Mouse (Mus musculus) macrophage (primary cell): ENCODE data around the gene Dennd4a. TPM values are rescaled to one million over a fixed set of nuclear protein-coding genes. Genes with fewer than 3 reads are reported as not detected.
"Not testable (repeated sequence)": the region's sequence is repeated elsewhere in the genome, so short reads cannot be mapped to it uniquely, and the experiment has no call there.

Experiments
- H3K27ac ChIP-seq: fragments of 350-480 bp; formaldehyde crosslinking; 2 replicates; pipeline ENCODE4 v1.9.0; 2021
- H3K36me3 ChIP-seq: fragments of 350-480 bp; formaldehyde crosslinking; 2 replicates; pipeline ENCODE4 v1.9.0; 2021; ENCODE audit errors: inconsistent target
- H3K4me3 ChIP-seq: fragments of 350-480 bp; formaldehyde crosslinking; 2 replicates; pipeline ENCODE4 v1.9.0; 2021; ENCODE audit errors: inconsistent target
- H3K79me2 ChIP-seq: fragments of 350-480 bp; formaldehyde crosslinking; 2 replicates; pipeline ENCODE4 v1.9.0; 2021; ENCODE audit errors: inconsistent target
- WGBS: methylation state at CpG from one replicate; pipeline ENCODE4 v1.1.7; 2026; ENCODE audit warnings: inconsistent platforms; ENCODE audit not compliant: missing documents; 5-methylcytosine and 5-hydroxymethylcytosine counted together
- polyA plus RNA-seq: library from polyadenylated mRNA; stranded (reverse); fragments of 250-400 nt; gene quantifications from 3 replicates; pipeline ENCODE4 v1.2.4, GENCODE M21; 2018; ENCODE audit warnings: inconsistent platforms

Dennd4a gene
- polyA plus RNA-seq, 1 experiment from 2014 or later: 5.1 TPM

DNA sequence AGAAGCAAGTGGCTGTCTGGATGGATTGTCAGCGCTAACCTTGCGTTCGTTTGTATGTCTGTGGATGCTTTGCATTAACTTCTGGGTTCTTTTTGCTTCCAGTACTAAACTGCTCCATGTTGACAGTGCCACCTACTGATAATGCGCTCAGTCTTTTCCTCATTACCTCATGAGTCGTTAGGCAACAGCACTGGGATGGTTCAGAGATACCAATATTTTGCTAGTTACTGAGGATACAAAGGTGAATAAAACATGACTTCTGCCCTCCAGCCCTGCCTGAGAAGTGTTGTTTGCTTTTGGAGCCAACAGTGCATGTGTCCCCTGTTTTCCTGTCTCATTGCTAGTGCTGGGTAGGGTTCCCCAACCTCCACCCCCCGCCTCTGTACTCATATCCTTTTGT is 3.1 kb downstream of the Dennd4a start:
- Histone ChIP-seq H3K36me3 (no peaks in the 10 kb centered on the region), H3K27ac (no peak overlapping the region), H3K4me3 (no peak overlapping the region), H3K79me2 (peaks cover 73% of the 10 kb centered on the region)
- 91% methylated on average over 6 of the region's 6 CpGs for WGBS

GRCm38 (mm10) chr9:64819686-64820085 is 8.5 kb downstream of the Dennd4a start:
- WGBS: 100% methylated on average over 2 of the region's 4 CpGs
- H3K4me3 ChIP-seq, H3K27ac ChIP-seq, H3K36me3 ChIP-seq: not testable (repeated sequence)
- H3K79me2 ChIP-seq: peaks cover 84% of the 10 kb centered on the region

DNA sequence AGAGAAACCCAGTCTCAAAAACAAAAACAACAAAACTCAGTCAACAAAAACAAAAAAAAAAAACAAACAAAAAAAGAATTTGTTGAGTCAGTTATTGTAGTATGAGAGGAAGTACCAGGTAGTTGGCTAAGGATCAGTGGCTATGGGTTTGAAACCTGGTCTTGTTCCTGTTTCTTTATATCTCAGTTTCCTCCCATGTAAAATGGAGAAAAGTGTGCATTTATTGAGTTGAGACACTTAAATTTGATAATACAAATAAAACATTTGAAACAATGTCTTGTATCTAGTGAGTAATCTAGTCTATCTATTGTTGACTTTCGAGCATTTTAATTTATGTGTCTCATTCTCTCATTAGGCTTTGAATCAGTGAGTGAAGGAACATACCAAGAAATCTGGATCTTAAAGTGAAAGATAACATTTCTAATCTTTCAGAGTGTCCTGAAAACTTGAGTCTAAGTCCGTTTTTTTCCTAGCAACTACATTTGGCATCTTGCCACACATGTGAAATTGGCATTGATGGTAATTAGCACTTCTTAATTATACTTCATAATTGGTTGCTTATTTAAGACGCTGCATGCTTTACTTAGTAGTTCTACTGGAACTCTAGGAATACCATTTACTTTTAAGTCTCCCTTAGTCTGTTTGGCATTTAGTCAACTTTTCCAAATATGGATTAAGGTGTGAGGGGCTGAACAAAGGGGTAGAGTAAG is 9.1 kb downstream of the Dennd4a start:
- WGBS: 91% methylated on average over 3 of the region's 3 CpGs
- Histone ChIP-seq H3K36me3 (no peaks in the 10 kb centered on the region), H3K4me3 (no peak overlapping the region), H3K79me2 (peaks cover 81% of the 10 kb centered on the region), H3K27ac (no peak overlapping the region)

DNA sequence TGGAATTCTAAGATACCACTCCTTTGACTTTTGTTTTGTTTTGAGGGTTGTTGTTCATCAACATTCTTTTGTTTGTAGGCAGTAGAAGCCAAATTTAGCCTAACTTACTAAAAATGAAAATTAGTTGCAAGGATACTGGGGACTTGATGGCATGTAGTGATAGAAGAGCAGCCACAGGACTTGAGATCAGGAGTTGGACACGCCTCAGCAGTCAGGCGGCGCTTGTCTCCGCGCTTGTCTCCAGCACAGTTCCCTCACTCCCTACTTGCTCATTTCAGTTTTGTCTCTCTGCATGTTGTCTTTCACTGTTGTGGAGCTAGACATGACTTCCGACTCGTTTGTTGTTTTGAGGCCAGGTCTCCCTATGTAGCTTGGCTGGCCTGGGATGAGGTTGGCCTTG is 11.1 kb downstream of the Dennd4a start:
- no peak overlapping the region for H3K27ac ChIP-seq
- no peak overlapping the region for H3K4me3 ChIP-seq
- 100% methylated on average over 7 of the region's 7 CpGs for WGBS
- H3K79me2 ChIP-seq: peaks cover 81% of the 10 kb centered on the region; the same call in 1 of the 2 replicates
- no peaks in the 10 kb centered on the region for H3K36me3 ChIP-seq

- Histone ChIP-seq H3K79me2 (peaks cover 79% of the 10 kb centered on the region; the same call in 1 of the 2 replicates), H3K36me3 (no peaks in the 10 kb centered on the region), H3K4me3 (no peak overlapping the region), H3K27ac (no peak overlapping the region)
- 31% methylated on average over 5 of the region's 5 CpGs for WGBS
Measured at GRCm38 (mm10) chr9:64824389-64825008, 13.4 kb downstream of the Dennd4a start.

GRCm38 (mm10) chr9:64830092-64830618 is 19.0 kb downstream of the Dennd4a start:
- no peak overlapping the region for H3K4me3 ChIP-seq
- H3K27ac ChIP-seq: peak overlapping the region; percentile 24
- WGBS: 0% methylated on average over 6 of the region's 6 CpGs
- peaks cover 52% of the 10 kb centered on the region; the same call in 1 of the 2 replicates for H3K79me2 ChIP-seq
- no peaks in the 10 kb centered on the region for H3K36me3 ChIP-seq

DNA sequence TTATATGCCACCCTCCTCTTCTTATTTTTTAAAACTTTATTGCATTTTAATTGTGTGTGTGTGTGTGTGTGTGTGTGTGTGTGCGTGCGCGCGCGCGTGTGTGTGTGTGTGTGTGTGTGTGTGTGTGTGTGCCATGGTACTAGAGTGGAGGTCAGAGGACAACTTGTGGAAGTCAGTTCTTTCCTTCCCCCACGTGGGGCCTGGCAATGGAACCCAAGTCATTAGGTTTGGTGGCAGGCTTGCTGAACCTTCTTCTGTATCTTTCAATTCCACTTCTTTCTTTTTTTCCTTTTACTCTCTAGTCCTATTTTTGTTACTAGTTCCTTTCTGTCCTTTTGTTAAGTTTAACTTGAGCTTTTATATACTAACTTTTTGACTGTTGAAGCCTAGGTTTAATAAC is 19.5 kb downstream of the Dennd4a start:
- H3K27ac ChIP-seq: 0 out of 2 replicates have a peak overlapping the region, but pooled peaks have one; percentile 24
- no peak overlapping the region for H3K4me3 ChIP-seq
- no peaks in the 10 kb centered on the region for H3K36me3 ChIP-seq
- H3K79me2 ChIP-seq: peaks cover 48% of the 10 kb centered on the region; the same call in 1 of the 2 replicates
- 52% methylated on average over 3 of the region's 7 CpGs for WGBS

DNA sequence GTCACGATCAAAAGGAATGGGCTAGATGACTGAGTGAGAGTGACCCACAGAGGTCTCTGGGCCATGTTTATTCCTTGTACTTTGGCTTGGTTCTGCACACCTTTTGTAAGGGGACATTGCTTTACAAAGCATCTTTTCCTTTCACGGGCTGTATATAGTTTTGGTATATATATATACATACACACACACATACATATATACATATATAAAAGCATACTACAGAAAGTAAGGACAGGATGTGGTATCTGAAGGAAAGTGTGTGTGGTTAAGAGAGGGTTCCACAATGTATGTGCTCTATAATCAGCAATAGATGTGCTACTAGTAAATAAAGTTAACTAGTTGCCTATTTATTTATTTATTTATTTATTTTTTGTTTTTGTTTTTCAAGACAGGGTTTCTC is 20.6 kb downstream of the Dennd4a start:
- H3K4me3 ChIP-seq: no peak overlapping the region
- no peak overlapping the region for H3K27ac ChIP-seq
- WGBS: 100% methylated on average over 2 of the region's 2 CpGs
- peaks cover 7% of the 10 kb centered on the region; the same call in 1 of the 2 replicates for H3K36me3 ChIP-seq
- H3K79me2 ChIP-seq: peaks cover 36% of the 10 kb centered on the region; the same call in 1 of the 2 replicates

DNA sequence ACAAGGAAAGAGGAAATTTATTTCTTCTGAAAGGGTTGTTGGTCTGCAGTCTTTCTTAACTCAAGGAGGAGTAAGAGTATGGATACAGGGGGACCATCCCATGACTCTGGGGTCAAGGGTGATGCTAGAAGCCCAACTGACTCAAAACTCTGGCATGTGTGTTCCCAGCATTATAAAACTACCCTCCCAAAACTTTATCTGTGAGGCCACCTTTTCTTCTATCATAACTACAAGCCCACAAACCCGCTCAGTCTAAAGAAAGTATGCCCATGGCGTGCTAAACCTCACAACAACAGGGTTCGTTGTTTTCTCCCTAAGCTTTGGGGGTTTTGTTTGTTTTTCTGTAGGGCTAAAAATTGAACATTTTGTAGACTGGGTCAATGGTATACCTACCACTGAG is 23.3 kb downstream of the Dennd4a start:
- H3K36me3 ChIP-seq: peaks cover 7% of the 10 kb centered on the region; the same call in 1 of the 2 replicates
- peaks cover 11% of the 10 kb centered on the region; the same call in 1 of the 2 replicates for H3K79me2 ChIP-seq
- no peak overlapping the region for H3K27ac ChIP-seq
- H3K4me3 ChIP-seq: no peak overlapping the region
- WGBS: 96% methylated on average over 3 of the region's 3 CpGs

DNA sequence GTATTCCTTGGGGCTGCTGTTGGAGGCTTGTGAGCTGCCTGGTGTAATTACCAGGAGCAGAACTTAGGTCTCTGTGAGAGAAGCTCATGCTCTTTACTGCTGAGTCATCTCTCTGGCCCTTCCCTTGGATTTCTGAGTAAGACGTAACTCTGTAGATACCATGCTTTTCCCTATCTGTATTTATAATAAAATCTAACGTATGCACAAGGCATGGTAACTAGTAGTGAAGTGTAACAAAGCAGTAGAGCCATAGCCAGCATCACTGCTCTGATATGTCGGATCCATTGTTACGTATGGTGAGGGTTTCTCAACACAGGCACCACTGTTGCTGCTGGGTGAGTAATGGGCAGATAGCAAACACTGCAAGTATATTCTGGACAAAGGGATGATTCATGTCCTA is 34.2 kb downstream of the Dennd4a start:
- H3K36me3 ChIP-seq: no peaks in the 10 kb centered on the region
- H3K27ac ChIP-seq: no peak overlapping the region
- no peaks in the 10 kb centered on the region for H3K79me2 ChIP-seq
- WGBS: 91% methylated on average over 4 of the region's 4 CpGs
- no peak overlapping the region for H3K4me3 ChIP-seq

- Histone ChIP-seq H3K27ac (no peak overlapping the region), H3K4me3 (no peak overlapping the region), H3K36me3 (0 out of 2 replicates have a peak, but pooled peaks cover 4% of the 10 kb centered on the region), H3K79me2 (no peaks in the 10 kb centered on the region)
- whole genome bisulfite sequencing: 100% methylated on average over 1 of the region's 1 CpGs
Measured at GRCm38 (mm10) chr9:64849548-64849947, 38.4 kb downstream of the Dennd4a start.

- no peak overlapping the region for H3K4me3 ChIP-seq
- H3K79me2 ChIP-seq: no peaks in the 10 kb centered on the region
- H3K36me3 ChIP-seq: peaks cover 6% of the 10 kb centered on the region; the same call in 1 of the 2 replicates
- no peak overlapping the region for H3K27ac ChIP-seq
Measured at GRCm38 (mm10) chr9:64860083-64860482, 48.9 kb downstream of the Dennd4a start.

- WGBS: 96% methylated on average over 2 of the region's 2 CpGs
- no peak overlapping the region for H3K27ac ChIP-seq
- H3K79me2 ChIP-seq: no peaks in the 10 kb centered on the region
- peaks cover 6% of the 10 kb centered on the region; the same call in 1 of the 2 replicates for H3K36me3 ChIP-seq
- no peak overlapping the region for H3K4me3 ChIP-seq
Measured at GRCm38 (mm10) chr9:64862687-64863086, 51.5 kb downstream of the Dennd4a start.

- Histone ChIP-seq H3K36me3 (peaks cover 18% of the 10 kb centered on the region; the same call in 1 of the 2 replicates), H3K27ac (no peak overlapping the region), H3K4me3 (no peak overlapping the region), H3K79me2 (no peaks in the 10 kb centered on the region)
- WGBS: 98% methylated on average over 5 of the region's 5 CpGs
Measured at GRCm38 (mm10) chr9:64886008-64886407, 74.9 kb downstream of the Dennd4a start.

DNA sequence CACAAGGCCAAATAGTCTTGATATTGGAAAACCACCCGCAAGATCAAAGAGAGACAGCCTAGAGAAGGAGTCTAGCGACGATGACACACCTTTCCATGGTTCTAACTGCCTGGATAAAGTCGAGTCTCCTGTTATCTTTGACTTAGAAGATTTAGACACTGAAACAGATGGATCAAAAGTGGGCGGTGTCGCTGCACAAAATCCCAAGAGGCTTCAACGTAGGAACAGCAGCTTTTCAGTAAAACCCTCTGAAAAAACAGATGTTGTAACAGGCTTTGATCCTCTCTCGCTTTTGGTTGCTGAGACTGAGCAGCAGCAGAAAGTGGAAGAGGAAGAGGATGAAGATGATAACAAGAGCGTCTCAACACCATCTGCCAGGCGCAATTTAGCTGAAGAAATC is 85.5 kb downstream of the Dennd4a start:
- peaks cover 14% of the 10 kb centered on the region; the same call in 1 of the 2 replicates for H3K36me3 ChIP-seq
- H3K4me3 ChIP-seq: no peak overlapping the region

More for the DNA sequence above, 85.5 kb downstream of the Dennd4a start:
- 97% methylated on average over 10 of the region's 10 CpGs for WGBS
- no peaks in the 10 kb centered on the region for H3K79me2 ChIP-seq
- no peak overlapping the region for H3K27ac ChIP-seq
